Mouse (Mus musculus) liver, embryonic 15.5 days (tissue): ENCODE measurements around the gene Siae. TPM values are rescaled to one million over a fixed set of nuclear protein-coding genes. Genes with fewer than 3 reads are reported as not detected.
A peak's percentile ranks its signal among the peaks of the same experiment; 100 is the strongest.

ENCODE experiments used
- ATAC-seq: fragments of 200-750 bp; cut with Nextera tagmentation; 2 replicates; pipeline ENCODE4 v1.8.0; 2017; ENCODE audit warnings: moderate number of reproducible peaks, mild to moderate bottlenecking, moderate library complexity; ENCODE audit not compliant: insufficient read depth
- H3K27ac ChIP-seq: fragments of 300-500 bp; sonication (generic); replicated peaks from 2 replicates; pipeline ENCODE4 v1.5.1; 2015; ENCODE audit warnings: mild to moderate bottlenecking, inconsistent platforms
- H3K27me3 ChIP-seq: fragments of 300-500 bp; sonication (generic); 2 replicates; pipeline ENCODE4 v1.6.1; 2015; ENCODE audit warnings: mild to moderate bottlenecking, inconsistent platforms
- H3K36me3 ChIP-seq: fragments of 300-500 bp; sonication (generic); replicated peaks from 2 replicates; pipeline ENCODE4 v1.6.1; 2015; ENCODE audit warnings: moderate library complexity, mild to moderate bottlenecking, inconsistent platforms
- H3K4me1 ChIP-seq: fragments of 300-500 bp; sonication (generic); replicated peaks from 2 replicates; pipeline ENCODE4 v1.6.1; 2015; ENCODE audit warnings: inconsistent platforms
- H3K4me2 ChIP-seq: fragments of 300-500 bp; sonication (generic); 2 replicates; pipeline ENCODE4 v1.6.1; 2015; ENCODE audit warnings: moderate library complexity, mild to moderate bottlenecking, inconsistent platforms
- H3K4me3 ChIP-seq: fragments of 300-500 bp; sonication (generic); replicated peaks from 2 replicates; pipeline ENCODE4 v1.5.1; 2015; ENCODE audit warnings: mild to moderate bottlenecking, inconsistent platforms
- H3K9ac ChIP-seq: fragments of 300-500 bp; sonication (generic); 2 replicates; pipeline ENCODE4 v1.6.1; 2015; ENCODE audit warnings: moderate library complexity, mild to moderate bottlenecking, inconsistent platforms
- H3K9me3 ChIP-seq: fragments of 300-500 bp; sonication (generic); replicated peaks from 2 replicates; pipeline ENCODE4 v1.6.1; 2016; ENCODE audit warnings: inconsistent platforms
- WGBS: fragments of 180-500 bp; shearing (Covaris S2); methylation state at CpG from one replicate; pipeline ENCODE4 v1.1.7; 2015; ENCODE audit warnings: mixed read lengths; ENCODE audit not compliant: insufficient replicate concordance; 5-methylcytosine and 5-hydroxymethylcytosine counted together
- polyA plus RNA-seq: library from polyadenylated mRNA; unstranded; fragments of >200 nt; fragmentation: Nextera tagmentation; extraction: Ambion mirVana; gene quantifications from 2 replicates; pipeline ENCODE4 v1.2.1, GENCODE M21; 2015

The Siae gene
- polyA plus RNA-seq, 1 experiment from 2014 or later: 5.6 TPM

GRCm38 (mm10) chr9:37613182-37613910 lies 57.8 kb downstream of the Siae start, which contains the start of gene Spa17:
Spa17 (minus strand) TSS chr9:37613722.
- Histone ChIP-seq H3K4me3 (peak within 1 kb of the TSS; percentile 74), H3K9me3 (no peaks in the 10 kb centered on the region), H3K4me2 (peak within 1 kb of the TSS; percentile 92), H3K4me1 (peaks cover 23% of the 10 kb centered on the region), H3K27ac (peak within 1 kb of the TSS; percentile 74), H3K36me3 (no peaks in the 10 kb centered on the region), H3K9ac (peak within 1 kb of the TSS; percentile 65), H3K27me3 (no peaks in the 10 kb centered on the region)
- WGBS: under 1% methylated on average over 45 of the region's 45 CpGs
- peak; percentile 92 for ATAC-seq

GRCm38 (mm10) chr9:37613911-37614280 lies 58.4 kb downstream of the Siae start:
- no peaks in the 10 kb centered on the region for H3K36me3 ChIP-seq
- peak overlapping the region; percentile 74 for H3K27ac ChIP-seq
- peak; percentile 34 for ATAC-seq

DNA sequence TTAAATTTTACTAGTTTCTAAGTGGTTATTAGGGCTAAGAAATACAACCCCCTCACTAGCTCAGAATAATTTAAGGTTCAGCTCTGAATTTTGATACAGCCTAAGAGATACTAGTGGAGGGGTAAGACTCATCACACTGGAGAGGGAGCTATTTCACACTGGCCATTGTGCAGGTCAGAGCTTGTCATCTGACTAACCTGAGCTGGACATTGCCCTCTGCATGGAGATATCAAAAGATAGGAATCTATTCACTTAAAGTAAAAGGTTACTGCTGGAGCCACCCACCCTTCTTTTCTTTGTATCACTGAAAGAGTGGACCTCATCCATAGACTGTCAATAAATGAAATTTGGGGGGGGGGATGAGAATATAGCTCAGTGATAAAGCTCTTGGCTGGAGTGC lies 58.8 kb downstream of the Siae start:
- Histone ChIP-seq H3K4me3 (peak overlapping the region; percentile 74), H3K9ac (no peak overlapping the region)
- no peak for ATAC-seq

More at GRCm38 (mm10) chr9:37613911-37614280, 58.4 kb downstream of the Siae start:
- no peaks in the 10 kb centered on the region for H3K9me3 ChIP-seq
- H3K9ac ChIP-seq: peak overlapping the region; percentile 44
- H3K27me3 ChIP-seq: no peaks in the 10 kb centered on the region
- peak overlapping the region; percentile 74 for H3K4me3 ChIP-seq
- H3K4me2 ChIP-seq: peak overlapping the region; percentile 92
- peaks cover 23% of the 10 kb centered on the region for H3K4me1 ChIP-seq
- WGBS: 19% methylated on average over 6 of the region's 6 CpGs

DNA sequence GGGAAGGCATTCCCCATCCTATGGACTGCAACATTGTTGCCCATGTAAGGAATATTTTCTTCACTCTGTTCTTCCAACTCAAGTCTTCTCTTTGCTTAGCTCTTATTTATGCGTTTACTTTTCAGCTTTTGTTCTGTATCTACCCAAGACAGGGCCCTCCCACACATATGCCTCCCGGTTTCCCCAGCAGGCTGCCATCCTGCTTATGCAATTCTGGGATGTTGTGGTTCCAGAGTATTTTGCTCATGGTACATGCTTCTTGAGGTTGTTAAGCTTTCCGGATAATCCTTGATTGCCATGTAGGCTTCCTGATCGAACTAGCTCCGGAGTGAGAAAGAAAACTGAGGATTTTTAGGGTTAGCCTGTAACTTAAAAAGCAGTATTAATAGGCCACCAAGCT lies 59.7 kb downstream of the Siae start:
- no peak for ATAC-seq
- 72% methylated on average over 5 of the region's 5 CpGs for WGBS

More for the DNA sequence above, 58.8 kb downstream of the Siae start:
- Histone ChIP-seq H3K4me1 (peaks cover 23% of the 10 kb centered on the region), H3K27me3 (no peaks in the 10 kb centered on the region), H3K27ac (peak overlapping the region; percentile 74; the same call in 1 of the 2 replicates), H3K36me3 (no peaks in the 10 kb centered on the region), H3K4me2 (peak overlapping the region; percentile 92), H3K9me3 (no peaks in the 10 kb centered on the region)

GRCm38 (mm10) chr9:37616770-37617169 lies 61.3 kb downstream of the Siae start:
- H3K4me1 ChIP-seq: peaks cover 23% of the 10 kb centered on the region
- H3K9ac ChIP-seq: no peak overlapping the region
- no peaks in the 10 kb centered on the region for H3K36me3 ChIP-seq
- H3K4me2 ChIP-seq: no peak overlapping the region
- no peak for ATAC-seq
- H3K9me3 ChIP-seq: no peaks in the 10 kb centered on the region
- no peak overlapping the region for H3K27ac ChIP-seq
- H3K27me3 ChIP-seq: no peaks in the 10 kb centered on the region
- 44% methylated on average over 2 of the region's 2 CpGs for WGBS
- no peak overlapping the region for H3K4me3 ChIP-seq

More for the DNA sequence above, 59.7 kb downstream of the Siae start:
- H3K9ac ChIP-seq: no peak overlapping the region
- no peaks in the 10 kb centered on the region for H3K36me3 ChIP-seq
- no peaks in the 10 kb centered on the region for H3K9me3 ChIP-seq
- no peak overlapping the region for H3K4me2 ChIP-seq
- H3K27ac ChIP-seq: no peak overlapping the region
- no peaks in the 10 kb centered on the region for H3K27me3 ChIP-seq
- peaks cover 23% of the 10 kb centered on the region for H3K4me1 ChIP-seq
- H3K4me3 ChIP-seq: no peak overlapping the region

- no peak for ATAC-seq
- Histone ChIP-seq H3K4me2 (no peak overlapping the region), H3K27ac (no peak overlapping the region), H3K27me3 (no peaks in the 10 kb centered on the region), H3K36me3 (no peaks in the 10 kb centered on the region), H3K9ac (no peak overlapping the region), H3K4me3 (no peak overlapping the region), H3K9me3 (no peaks in the 10 kb centered on the region), H3K4me1 (0 out of 2 replicates have a peak, but pooled peaks cover 3% of the 10 kb centered on the region)
- 72% methylated on average over 6 of the region's 6 CpGs for WGBS
Observed at GRCm38 (mm10) chr9:37621290-37621689, 65.8 kb downstream of the Siae start.

DNA sequence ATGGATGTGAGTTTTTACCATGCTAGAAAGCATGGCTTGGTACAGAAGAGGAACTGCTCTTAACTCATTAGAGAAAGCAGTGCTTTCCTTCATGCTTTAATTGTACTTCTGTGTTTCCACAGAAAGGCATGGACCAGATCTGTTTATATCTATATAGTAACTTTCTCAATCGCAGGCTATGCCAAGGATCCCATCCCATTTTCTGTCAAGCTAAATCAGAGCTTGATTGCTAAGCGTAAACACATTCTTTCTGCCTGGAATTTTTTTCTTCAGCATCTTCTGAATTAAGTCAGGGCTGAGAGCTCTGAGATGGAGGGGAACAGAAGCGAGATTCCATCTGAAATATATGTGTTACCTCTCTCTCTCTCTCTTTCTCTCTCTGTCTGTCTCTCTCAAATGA lies 68.5 kb downstream of the Siae start:
- no peaks in the 10 kb centered on the region for H3K4me1 ChIP-seq
- H3K9ac ChIP-seq: no peak overlapping the region
- ATAC-seq: no peak
- no peak overlapping the region for H3K27ac ChIP-seq
- H3K27me3 ChIP-seq: no peaks in the 10 kb centered on the region
- H3K36me3 ChIP-seq: no peaks in the 10 kb centered on the region
- H3K9me3 ChIP-seq: no peaks in the 10 kb centered on the region
- 69% methylated on average over 3 of the region's 3 CpGs for WGBS
- no peak overlapping the region for H3K4me3 ChIP-seq
- no peak overlapping the region for H3K4me2 ChIP-seq

GRCm38 (mm10) chr9:37624502-37624901 lies 69.0 kb downstream of the Siae start:
- ATAC-seq: no peak
- Histone ChIP-seq H3K27me3 (no peaks in the 10 kb centered on the region), H3K9me3 (no peaks in the 10 kb centered on the region), H3K9ac (no peak overlapping the region), H3K4me1 (no peaks in the 10 kb centered on the region), H3K36me3 (no peaks in the 10 kb centered on the region), H3K4me2 (no peak overlapping the region), H3K4me3 (no peak overlapping the region), H3K27ac (no peak overlapping the region)
- WGBS: 68% methylated on average over 1 of the region's 1 CpGs

DNA sequence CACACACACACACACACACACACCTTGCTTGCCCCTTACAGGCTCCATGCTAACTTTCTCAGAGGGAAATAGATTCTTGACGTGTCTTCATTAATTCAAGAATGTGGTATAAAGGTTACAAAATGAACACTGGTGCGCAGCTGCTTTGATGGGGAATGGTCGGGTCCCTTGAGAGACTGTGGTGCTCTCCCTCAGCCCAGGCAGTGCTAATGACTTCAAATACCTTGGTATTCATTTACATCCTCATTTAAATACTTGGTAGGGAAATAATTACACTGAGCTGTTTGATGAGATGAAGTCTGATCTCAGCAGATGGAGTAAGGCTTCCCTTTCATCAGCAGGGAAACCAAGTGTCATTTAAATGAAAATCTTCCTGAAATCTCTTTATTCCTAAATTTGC lies 69.6 kb downstream of the Siae start:
- 72% methylated on average over 3 of the region's 3 CpGs for WGBS
- H3K4me2 ChIP-seq: no peak overlapping the region
- H3K27ac ChIP-seq: no peak overlapping the region
- H3K9ac ChIP-seq: no peak overlapping the region
- H3K4me3 ChIP-seq: no peak overlapping the region
- no peaks in the 10 kb centered on the region for H3K27me3 ChIP-seq
- H3K4me1 ChIP-seq: no peaks in the 10 kb centered on the region
- no peak for ATAC-seq
- H3K9me3 ChIP-seq: no peaks in the 10 kb centered on the region
- no peaks in the 10 kb centered on the region for H3K36me3 ChIP-seq

- H3K4me1 ChIP-seq: no peaks in the 10 kb centered on the region
- no peak overlapping the region for H3K4me3 ChIP-seq
- 54% methylated on average over 7 of the region's 7 CpGs for WGBS
- no peak overlapping the region for H3K4me2 ChIP-seq
- H3K27me3 ChIP-seq: no peaks in the 10 kb centered on the region
- ATAC-seq: no peak
- H3K9ac ChIP-seq: no peak overlapping the region
- no peaks in the 10 kb centered on the region for H3K36me3 ChIP-seq
- no peak overlapping the region for H3K27ac ChIP-seq
- no peaks in the 10 kb centered on the region for H3K9me3 ChIP-seq
Observed at GRCm38 (mm10) chr9:37625641-37626040, 70.1 kb downstream of the Siae start.

- ATAC-seq: 0 out of 2 replicates have a peak, but pooled peaks have one; percentile 25
- Histone ChIP-seq H3K4me3 (no peak overlapping the region), H3K4me1 (no peaks in the 10 kb centered on the region), H3K27ac (no peak overlapping the region), H3K36me3 (no peaks in the 10 kb centered on the region), H3K27me3 (no peaks in the 10 kb centered on the region), H3K9ac (no peak overlapping the region), H3K4me2 (no peak overlapping the region), H3K9me3 (no peaks in the 10 kb centered on the region)
- 38% methylated on average over 3 of the region's 3 CpGs for WGBS
Observed at GRCm38 (mm10) chr9:37626103-37626567, 70.6 kb downstream of the Siae start.

DNA sequence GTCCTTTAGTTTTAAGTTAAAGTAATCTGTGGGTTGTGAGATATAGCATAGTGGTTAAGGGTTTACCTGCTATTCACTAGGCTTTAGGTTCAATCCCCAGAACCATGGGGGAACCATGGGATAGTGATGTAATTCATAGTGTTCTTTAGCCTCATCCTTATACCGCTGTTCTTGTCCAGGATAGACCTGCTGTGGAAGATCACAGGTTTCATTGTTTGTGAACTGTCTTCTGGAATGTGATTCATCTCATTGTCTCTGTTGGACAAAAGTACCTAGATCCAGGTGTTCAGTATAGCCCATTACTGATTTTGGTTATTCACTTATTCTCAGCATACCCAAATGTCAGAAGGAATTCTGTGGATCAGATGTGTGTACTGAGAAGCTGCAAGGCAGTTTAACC lies 71.8 kb downstream of the Siae start:
- no peak overlapping the region for H3K4me3 ChIP-seq
- H3K27ac ChIP-seq: no peak overlapping the region
- no peak overlapping the region for H3K4me2 ChIP-seq
- H3K27me3 ChIP-seq: no peaks in the 10 kb centered on the region
- 84% methylated on average over 1 of the region's 1 CpGs for WGBS
- no peaks in the 10 kb centered on the region for H3K4me1 ChIP-seq
- no peaks in the 10 kb centered on the region for H3K9me3 ChIP-seq
- no peak overlapping the region for H3K9ac ChIP-seq
- H3K36me3 ChIP-seq: no peaks in the 10 kb centered on the region
- no peak for ATAC-seq
